Mouse (Mus musculus): ENCODE data around the gene Cyp8b1. TPM values are rescaled to one million over a fixed set of nuclear protein-coding genes. Genes with fewer than 3 reads are reported as not detected.
A peak's percentile ranks its signal among the peaks of the same experiment; 100 is the strongest.

Gene Cyp8b1
- not detected in 2 replicates for polyA plus RNA-seq (2014; fragmentation: Nextera tagmentation; extraction: Ambion mirVana)

- no peak within 1 kb of the TSS for H3K9ac ChIP-seq (ENCODE audit: low read depth, low read length)
- H3K27ac ChIP-seq (ENCODE audit: low read depth, low read length) = no peak within 1 kb of the TSS
- 86% methylated on average over 8 of the region's 8 CpGs for WGBS
- DNase-seq (ENCODE audit: low spot score) (no peak), ATAC-seq (ENCODE audit: low FRiP score) (no peak)
- H3K4me1 ChIP-seq (replicated peaks; ENCODE audit: control insufficient read depth, insufficient read depth, low read length) = no peaks in the 10 kb centered on the region
- H3K4me3 ChIP-seq (ENCODE audit: low read depth, low read length) = no peak within 1 kb of the TSS
- H3K27me3 ChIP-seq (ENCODE audit: control insufficient read depth, insufficient read depth, low read length) = no peaks in the 10 kb centered on the region
- no peak within 1 kb of the TSS for H3K4me2 ChIP-seq (replicated peaks; ENCODE audit: low read depth, low read length)
- H3K36me3 ChIP-seq (ENCODE audit: control insufficient read depth, insufficient read depth, low read length) = no peaks in the 10 kb centered on the region
- H3K9me3 ChIP-seq (ENCODE audit: control insufficient read depth, low read length) = no peaks in the 10 kb centered on the region
Measured at GRCm38 (mm10) chr9:121916102-121916501, at the start of gene Cyp8b1. Gene Cyp8b1, minus strand, starts transcription at chr9:121916305.

- H3K9me3 ChIP-seq (ENCODE audit: control insufficient read depth, low read length) = no peaks in the 10 kb centered on the region
- WGBS = 92% methylated on average over 7 of the region's 7 CpGs
- H3K27ac ChIP-seq (ENCODE audit: low read depth, low read length) = no peak overlapping the region
- H3K9ac ChIP-seq (ENCODE audit: low read depth, low read length) = no peak overlapping the region
- no peak for ATAC-seq (ENCODE audit: low FRiP score)
- no peaks in the 10 kb centered on the region for H3K27me3 ChIP-seq (ENCODE audit: control insufficient read depth, insufficient read depth, low read length)
- no peak for DNase-seq (ENCODE audit: low spot score)
- no peaks in the 10 kb centered on the region for H3K36me3 ChIP-seq (ENCODE audit: control insufficient read depth, insufficient read depth, low read length)
- H3K4me3 ChIP-seq (ENCODE audit: low read depth, low read length) = no peak overlapping the region
- no peaks in the 10 kb centered on the region for H3K4me1 ChIP-seq (replicated peaks; ENCODE audit: control insufficient read depth, insufficient read depth, low read length)
- no peak overlapping the region for H3K4me2 ChIP-seq (replicated peaks; ENCODE audit: low read depth, low read length)
Measured at GRCm38 (mm10) chr9:121964941-121965340, 48.8 kb upstream of the Cyp8b1 start.

GRCm38 (mm10) chr9:121959966-121960635, 44.0 kb upstream of the Cyp8b1 start:
- no peak overlapping the region for H3K4me3 ChIP-seq (ENCODE audit: low read depth, low read length)
- no peaks in the 10 kb centered on the region for H3K9me3 ChIP-seq (ENCODE audit: control insufficient read depth, low read length)
- no peaks in the 10 kb centered on the region for H3K27me3 ChIP-seq (ENCODE audit: control insufficient read depth, insufficient read depth, low read length)
- H3K27ac ChIP-seq (ENCODE audit: low read depth, low read length) = no peak overlapping the region
- no peak overlapping the region for H3K9ac ChIP-seq (ENCODE audit: low read depth, low read length)
- DNase-seq (ENCODE audit: low spot score) = no peak
- H3K36me3 ChIP-seq (ENCODE audit: control insufficient read depth, insufficient read depth, low read length) = no peaks in the 10 kb centered on the region
- WGBS = 47% methylated on average over 7 of the region's 7 CpGs
- H3K4me2 ChIP-seq (replicated peaks; ENCODE audit: low read depth, low read length) = no peak overlapping the region
- ATAC-seq (ENCODE audit: low FRiP score) = no peak
- H3K4me1 ChIP-seq (replicated peaks; ENCODE audit: control insufficient read depth, insufficient read depth, low read length) = no peaks in the 10 kb centered on the region

GRCm38 (mm10) chr9:121952596-121952995, 36.5 kb upstream of the Cyp8b1 start:
- 88% methylated on average over 6 of the region's 6 CpGs for WGBS
- DNase-seq (ENCODE audit: low spot score) = no peak
- Histone ChIP-seq H3K4me3 (ENCODE audit: low read depth, low read length) (no peak overlapping the region), H3K4me2 (replicated peaks; ENCODE audit: low read depth, low read length) (no peak overlapping the region), H3K27me3 (ENCODE audit: control insufficient read depth, insufficient read depth, low read length) (no peaks in the 10 kb centered on the region), H3K27ac (ENCODE audit: low read depth, low read length) (no peak overlapping the region), H3K4me1 (replicated peaks; ENCODE audit: control insufficient read depth, insufficient read depth, low read length) (no peaks in the 10 kb centered on the region; the same call in 1 of the 2 replicates), H3K36me3 (ENCODE audit: control insufficient read depth, insufficient read depth, low read length) (no peaks in the 10 kb centered on the region), H3K9ac (ENCODE audit: low read depth, low read length) (no peak overlapping the region), H3K9me3 (ENCODE audit: control insufficient read depth, low read length) (no peaks in the 10 kb centered on the region)
- ATAC-seq (ENCODE audit: low FRiP score) = no peak

GRCm38 (mm10) chr9:121951114-121951423, 35.0 kb upstream of the Cyp8b1 start:
- H3K9me3 ChIP-seq (ENCODE audit: control insufficient read depth, low read length) = no peaks in the 10 kb centered on the region
- H3K4me1 ChIP-seq (replicated peaks; ENCODE audit: control insufficient read depth, insufficient read depth, low read length) = no peaks in the 10 kb centered on the region; the same call in 1 of the 2 replicates
- no peak overlapping the region for H3K4me3 ChIP-seq (ENCODE audit: low read depth, low read length)
- no peak overlapping the region for H3K27ac ChIP-seq (ENCODE audit: low read depth, low read length)
- H3K9ac ChIP-seq (ENCODE audit: low read depth, low read length) = 0 out of 2 replicates have a peak overlapping the region, but pooled peaks have one; percentile 15
- 39% methylated on average over 4 of the region's 4 CpGs for WGBS
- no peaks in the 10 kb centered on the region for H3K27me3 ChIP-seq (ENCODE audit: control insufficient read depth, insufficient read depth, low read length)
- ATAC-seq (ENCODE audit: low FRiP score) (no peak), DNase-seq (ENCODE audit: low spot score) (no peak)
- no peak overlapping the region for H3K4me2 ChIP-seq (replicated peaks; ENCODE audit: low read depth, low read length)
- no peaks in the 10 kb centered on the region for H3K36me3 ChIP-seq (ENCODE audit: control insufficient read depth, insufficient read depth, low read length)

GRCm38 (mm10) chr9:121950418-121951113, 34.5 kb upstream of the Cyp8b1 start, which contains the start of gene Fam198a:
Gene Fam198a, plus strand, starts transcription at chr9:121950988.
- no peaks in the 10 kb centered on the region for H3K9me3 ChIP-seq (ENCODE audit: control insufficient read depth, low read length)
- H3K27me3 ChIP-seq (ENCODE audit: control insufficient read depth, insufficient read depth, low read length) = no peaks in the 10 kb centered on the region
- no peak within 1 kb of the TSS for H3K27ac ChIP-seq (ENCODE audit: low read depth, low read length)
- no peak within 1 kb of the TSS for H3K4me3 ChIP-seq (ENCODE audit: low read depth, low read length)
- WGBS = 18% methylated on average over 14 of the region's 14 CpGs
- no peak within 1 kb of the TSS for H3K4me2 ChIP-seq (replicated peaks; ENCODE audit: low read depth, low read length)
- DNase-seq (ENCODE audit: low spot score) = peak; percentile 28
- no peaks in the 10 kb centered on the region for H3K36me3 ChIP-seq (ENCODE audit: control insufficient read depth, insufficient read depth, low read length)
- ATAC-seq (ENCODE audit: low FRiP score) = peak; percentile 53; the same call in 1 of the 2 replicates
- H3K9ac ChIP-seq (ENCODE audit: low read depth, low read length) = 0 out of 2 replicates have a peak within 1 kb of the TSS, but pooled peaks have one; percentile 15
- no peaks in the 10 kb centered on the region; the same call in 1 of the 2 replicates for H3K4me1 ChIP-seq (replicated peaks; ENCODE audit: control insufficient read depth, insufficient read depth, low read length)

GRCm38 (mm10) chr9:121948431-121948830, 32.3 kb upstream of the Cyp8b1 start:
- no peaks in the 10 kb centered on the region for H3K36me3 ChIP-seq (ENCODE audit: control insufficient read depth, insufficient read depth, low read length)
- no peak overlapping the region for H3K4me3 ChIP-seq (ENCODE audit: low read depth, low read length)
- no peaks in the 10 kb centered on the region; the same call in 1 of the 2 replicates for H3K4me1 ChIP-seq (replicated peaks; ENCODE audit: control insufficient read depth, insufficient read depth, low read length)
- 86% methylated on average over 4 of the region's 4 CpGs for WGBS
- ATAC-seq (ENCODE audit: low FRiP score) (no peak), DNase-seq (ENCODE audit: low spot score) (no peak)
- H3K27ac ChIP-seq (ENCODE audit: low read depth, low read length) = no peak overlapping the region
- H3K27me3 ChIP-seq (ENCODE audit: control insufficient read depth, insufficient read depth, low read length) = no peaks in the 10 kb centered on the region
- no peaks in the 10 kb centered on the region for H3K9me3 ChIP-seq (ENCODE audit: control insufficient read depth, low read length)
- no peak overlapping the region for H3K4me2 ChIP-seq (replicated peaks; ENCODE audit: low read depth, low read length)
- H3K9ac ChIP-seq (ENCODE audit: low read depth, low read length) = no peak overlapping the region

- Histone ChIP-seq H3K36me3 (ENCODE audit: control insufficient read depth, insufficient read depth, low read length) (no peaks in the 10 kb centered on the region), H3K4me2 (replicated peaks; ENCODE audit: low read depth, low read length) (no peak overlapping the region), H3K27ac (ENCODE audit: low read depth, low read length) (no peak overlapping the region), H3K9me3 (ENCODE audit: control insufficient read depth, low read length) (no peaks in the 10 kb centered on the region), H3K4me3 (ENCODE audit: low read depth, low read length) (no peak overlapping the region), H3K4me1 (replicated peaks; ENCODE audit: control insufficient read depth, insufficient read depth, low read length) (no peaks in the 10 kb centered on the region; the same call in 1 of the 2 replicates), H3K27me3 (ENCODE audit: control insufficient read depth, insufficient read depth, low read length) (no peaks in the 10 kb centered on the region), H3K9ac (ENCODE audit: low read depth, low read length) (no peak overlapping the region)
- ATAC-seq (ENCODE audit: low FRiP score) (no peak), DNase-seq (ENCODE audit: low spot score) (peak; percentile 61)
- 16% methylated on average over 4 of the region's 4 CpGs for WGBS
Measured at GRCm38 (mm10) chr9:121947784-121948183, 31.7 kb upstream of the Cyp8b1 start.

- H3K9me3 ChIP-seq (ENCODE audit: control insufficient read depth, low read length) = no peaks in the 10 kb centered on the region
- DNase-seq (ENCODE audit: low spot score) = no peak
- no peak overlapping the region for H3K9ac ChIP-seq (ENCODE audit: low read depth, low read length)
- H3K27me3 ChIP-seq (ENCODE audit: control insufficient read depth, insufficient read depth, low read length) = no peaks in the 10 kb centered on the region
- no peaks in the 10 kb centered on the region for H3K4me1 ChIP-seq (replicated peaks; ENCODE audit: control insufficient read depth, insufficient read depth, low read length)
- no peak overlapping the region for H3K4me2 ChIP-seq (replicated peaks; ENCODE audit: low read depth, low read length)
- H3K36me3 ChIP-seq (ENCODE audit: control insufficient read depth, insufficient read depth, low read length) = no peaks in the 10 kb centered on the region
- H3K27ac ChIP-seq (ENCODE audit: low read depth, low read length) = no peak overlapping the region
- no peak overlapping the region for H3K4me3 ChIP-seq (ENCODE audit: low read depth, low read length)
- ATAC-seq (ENCODE audit: low FRiP score) = no peak
- WGBS = 92% methylated on average over 3 of the region's 3 CpGs
Measured at GRCm38 (mm10) chr9:121943628-121944027, 27.5 kb upstream of the Cyp8b1 start.
